ENCODE assay signal across 24 mouse cellular contexts in the genomic region with DNA sequence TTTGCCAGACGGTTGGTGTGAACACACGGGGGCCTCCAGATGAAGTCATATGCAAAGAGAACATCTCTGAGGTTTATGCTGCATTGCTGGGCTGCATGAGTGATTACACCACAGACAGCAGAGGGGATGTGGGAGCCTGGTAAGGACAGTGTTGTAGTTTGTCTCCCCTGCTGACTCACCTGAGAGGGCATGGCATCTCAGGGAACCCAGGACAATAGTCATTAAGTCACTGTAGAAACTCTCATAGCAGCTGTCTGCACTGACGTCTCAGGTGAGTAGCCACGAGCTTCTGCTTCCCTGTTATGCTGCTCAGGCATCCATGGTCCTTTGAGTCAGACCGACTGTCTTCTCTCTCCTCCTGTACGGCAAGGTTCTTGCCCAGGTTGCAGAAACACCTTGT.
A peak's percentile ranks its signal among the peaks of the same experiment; 100 is the strongest.
DNase-seq lines count a peak whose midpoint lies in the region; ATAC-seq and TF ChIP-seq lines count a peak whose summit lies in the region.
"Had no signal": no experiment of that assay in that cellular context is flagged by ENCODE, and none has a peak within 500 bp of the region (broad histone marks: within the 10 kb centered on the region; RNA-seq: fewer than 3 reads in every experiment).

No protein-coding gene starts in this region.

- H3K4me1 ChIP-seq in forebrain, embryonic 11.5 days (replicated peaks; ENCODE audit: control insufficient read depth, insufficient read depth, low read length) = no peaks in the 10 kb centered on the region
- H3K4me1 ChIP-seq in forebrain, embryonic 13.5 days = no peaks in the 10 kb centered on the region
- H3K4me1 ChIP-seq in CH12.LX (ENCODE audit: control insufficient read depth in 1 of 2, insufficient read depth in 2 of 2) = peaks cover 0 to 14% of the 10 kb centered on the region in 2 experiments; a peak in 2 of 4 replicates
- H3K4me1 ChIP-seq in lung, adult 2 months (ENCODE audit: control insufficient read depth, insufficient read depth, low read length) = no peaks in the 10 kb centered on the region

- H3K4me3 ChIP-seq in forebrain, embryonic 11.5 days (ENCODE audit: low read depth, low read length) = no peak overlapping the region
- no peak overlapping the region for H3K4me3 ChIP-seq in forebrain, embryonic 13.5 days
- H3K4me3 ChIP-seq in CH12.LX (replicated peaks in 1 of 3; ENCODE audit: low read depth in 2 of 3, low read length in 2 of 3, poor library complexity in 1 of 3) (no peak overlapping the region), myocyte (no peak overlapping the region)
- no peak overlapping the region for H3K4me3 ChIP-seq in lung, adult 2 months (replicated peaks; ENCODE audit: extremely low read depth, low read depth, low read length)
- H3K4me3 ChIP-seq: embryonic facial prominence, embryonic 13.5 days; embryonic facial prominence, embryonic 15.5 days; erythroblast, embryonic 14.5 days; forebrain, embryonic 10.5 days had no signal

- H3K27me3 ChIP-seq in forebrain, embryonic 11.5 days (ENCODE audit: control insufficient read depth, insufficient read depth, low read length) = no peaks in the 10 kb centered on the region
- no peaks in the 10 kb centered on the region for H3K27me3 ChIP-seq in forebrain, embryonic 13.5 days
- H3K27me3 ChIP-seq in CH12.LX (replicated peaks) = no peaks in the 10 kb centered on the region
- no peaks in the 10 kb centered on the region for H3K27me3 ChIP-seq in myocyte (ENCODE audit: control insufficient read depth, insufficient read depth, insufficient read length)
- H3K27me3 ChIP-seq: embryonic facial prominence, embryonic 13.5 days; embryonic facial prominence, embryonic 15.5 days had no signal

- no peak for ATAC-seq in forebrain, embryonic 11.5 days (replicated peaks; ENCODE audit: low FRiP score)
- ATAC-seq in forebrain, embryonic 13.5 days = no peak
- ATAC-seq in CD4-positive, CD25-positive, alpha-beta regulatory T cell, adult 4 months = no peak
- ATAC-seq: forebrain, embryonic 14.5 days; forebrain, embryonic 16.5 days had no signal

- TF ChIP-seq RAD21 in CH12.LX (IDR thresholded peaks at IDR 0.05; ENCODE audit: low read depth, low read length) = no peak

- H3K4me2 ChIP-seq in forebrain, embryonic 11.5 days (ENCODE audit: low read depth, low read length, severe bottlenecking) = no peak overlapping the region
- H3K4me2 ChIP-seq in forebrain, embryonic 13.5 days = no peak overlapping the region
- H3K4me2 ChIP-seq in CH12.LX (ENCODE audit: insufficient read depth, low read depth, poor library complexity, severe bottlenecking) (no peak overlapping the region), myocyte (ENCODE audit: low read depth) (no peak overlapping the region)
- H3K4me2 ChIP-seq: embryonic facial prominence, embryonic 13.5 days; embryonic facial prominence, embryonic 15.5 days had no signal

- H3K9ac ChIP-seq in forebrain, embryonic 11.5 days (ENCODE audit: low read length) = no peak overlapping the region
- no peak overlapping the region for H3K9ac ChIP-seq in forebrain, embryonic 13.5 days
- H3K9ac ChIP-seq in CH12.LX (ENCODE audit: insufficient read depth, low read depth) = no peak overlapping the region
- H3K9ac ChIP-seq: embryonic facial prominence, embryonic 13.5 days; embryonic facial prominence, embryonic 15.5 days had no signal

- no peak overlapping the region for H3K27ac ChIP-seq in forebrain, embryonic 11.5 days (ENCODE audit: low read depth, low read length)
- H3K27ac ChIP-seq in forebrain, embryonic 13.5 days = no peak overlapping the region
- no peak overlapping the region for H3K27ac ChIP-seq in CH12.LX (ENCODE audit: insufficient read depth, low read depth)
- H3K27ac ChIP-seq: embryonic facial prominence, embryonic 13.5 days; embryonic facial prominence, embryonic 15.5 days; forebrain, embryonic 10.5 days had no signal

- no peaks in the 10 kb centered on the region; the same call in 1 of the 2 replicates for H3K36me3 ChIP-seq in forebrain, embryonic 11.5 days (ENCODE audit: control insufficient read depth, insufficient read depth, low read length)
- peaks cover 86% of the 10 kb centered on the region for H3K36me3 ChIP-seq in forebrain, embryonic 13.5 days (ENCODE audit: poor library complexity, severe bottlenecking)
- H3K36me3 ChIP-seq in CH12.LX (replicated peaks in 1 of 2; ENCODE audit: control insufficient read depth in 1 of 2, insufficient read depth in 1 of 2, low read length in 1 of 2) (peaks cover 57 to 94% of the 10 kb centered on the region in 2 experiments), myocyte (ENCODE audit: control insufficient read depth, insufficient read depth) (peaks cover 43% of the 10 kb centered on the region)

- WGBS in forebrain, embryonic 11.5 days = 87% methylated on average over 6 of the region's 6 CpGs
- WGBS in forebrain, embryonic 13.5 days = 86% methylated on average over 6 of the region's 6 CpGs
- 88% methylated on average over 6 of the region's 6 CpGs for WGBS in lung, adult 2 months

- peak; percentile 30 for DNase-seq in forebrain, embryonic 11.5 days (ENCODE audit: low spot score)
- DNase-seq in 3T3-L1 (ENCODE audit: low read depth, low spot score) = peak; percentile 17
- DNase-seq in CH12.LX (ENCODE audit: extremely low read depth) = peak; percentile 47
- no peak for DNase-seq in lung, adult 2 months
- DNase-seq: adrenal gland, adult 2 months; adrenal gland, postnatal 10 days; adrenal gland, postnatal 25 days; cerebellum, adult 11 months; cerebellum, adult 18-20 months; cerebellum, adult 8-10 months; cerebellum, adult 9-11 months; cerebellum, postnatal 14 days; cerebellum, postnatal 36 days; embryo, embryonic 11 days had no signal

- TF ChIP-seq CTCF in CH12.LX (conservative IDR thresholded peaks at IDR 0.05 in 1 of 2, IDR thresholded peaks at IDR 0.05 in 1 of 2; ENCODE audit: low read depth in 2 of 2, low read length in 2 of 2) = no peak
- no peak for TF ChIP-seq CTCF in lung, adult 2 months (IDR thresholded peaks at IDR 0.05; ENCODE audit: insufficient read depth, low read length)

- in situ Hi-C loops in CH12.LX (cut with MboI; ENCODE audit: low pct_ligation_motif_present, low pct_unique_long_range_greater_than_20kb, low sequenced_read_pairs) = no loop called here

- dilution Hi-C loops in CH12.LX (cut with MboI; ENCODE audit: extremely low pct_ligation_motif_present, extremely low pct_unique_long_range_greater_than_20kb, low sequenced_read_pairs) = no loop called here

- no peak for TF ChIP-seq POLR2A in CH12.LX (IDR thresholded peaks at IDR 0.05; ENCODE audit: low read depth, low read length)
- TF ChIP-seq POLR2A in myocyte (IDR thresholded peaks at IDR 0.05; ENCODE audit: insufficient read length, low read depth) = no peak
- no peak for TF ChIP-seq POLR2A in lung, adult 2 months (IDR thresholded peaks at IDR 0.05; ENCODE audit: borderline replicate concordance, extremely low read depth, low read depth, low read length)

- H3K9me3 ChIP-seq in forebrain, embryonic 11.5 days (ENCODE audit: control insufficient read depth, low read length) = no peaks in the 10 kb centered on the region
- H3K9me3 ChIP-seq in forebrain, embryonic 13.5 days (replicated peaks) = no peaks in the 10 kb centered on the region
- H3K9me3 ChIP-seq in CH12.LX (replicated peaks; ENCODE audit: low read length) = no peaks in the 10 kb centered on the region
- H3K9me3 ChIP-seq: embryonic facial prominence, embryonic 13.5 days; embryonic facial prominence, embryonic 15.5 days; forebrain, embryonic 10.5 days; G1E had no signal

- no peak overlapping the region for H3ac ChIP-seq in myocyte (ENCODE audit: control insufficient read depth, insufficient read length)

- no peak for TF ChIP-seq EP300 in CH12.LX (IDR thresholded peaks at IDR 0.05; ENCODE audit: low read length)

- H3K79me2 ChIP-seq in CH12.LX (replicated peaks; ENCODE audit: control insufficient read depth, extremely low read depth, insufficient read depth, poor library complexity, severe bottlenecking) (no peaks in the 10 kb centered on the region), myocyte (ENCODE audit: control insufficient read depth, insufficient read depth) (no peaks in the 10 kb centered on the region)

TF ChIP-seq in CH12.LX, 34 proteins besides CTCF, POLR2A, EP300 and RAD21:
- TF ChIP-seq ETS1 (conservative IDR thresholded peaks at IDR 0.05; ENCODE audit: low read depth, low read length) (peak; percentile 7; the same call in 1 of the 2 replicates), TCF12 (IDR thresholded peaks at IDR 0.05; ENCODE audit: low read depth, low read length) (no peak)

TF ChIP-seq in myocyte, 11 proteins besides CTCF, POLR2A, EP300 and RAD21:
- TF ChIP-seq MYOD1 (IDR thresholded peaks at IDR 0.05; ENCODE audit: control insufficient read depth in 1 of 3, insufficient read length in 2 of 3, low read depth in 2 of 3) (peak in 2 of 3 experiments; percentile 8 to 45), USF1 (IDR thresholded peaks at IDR 0.05; ENCODE audit: low read depth) (no peak)
